Comparison of ENCODE assay signal across 8 mouse cellular contexts in genomic region chr5:24604656-24605100, GRCm38 (mm10). TPM values are rescaled to one million over a fixed set of nuclear protein-coding genes. Genes with fewer than 3 reads are reported as not detected.
DNase-seq lines count a peak whose midpoint lies in the region; ATAC-seq and TF ChIP-seq lines count a peak whose summit lies in the region.

No protein-coding gene starts in this region.

- H3K4me3 ChIP-seq in C2C12 (ENCODE audit: insufficient read depth, poor library complexity, severe bottlenecking), result peak overlapping the region; percentile 28
- H3K4me3 ChIP-seq in bone marrow, adult 2 months (replicated peaks; ENCODE audit: control insufficient read depth, low read depth, low read length), result no peak overlapping the region
- H3K4me3 ChIP-seq in embryonic facial prominence, embryonic 15.5 days (replicated peaks), result peak overlapping the region; percentile 76
- H3K4me3 ChIP-seq in heart, embryonic 14.5 days (ENCODE audit: control insufficient read depth in 1 of 2, insufficient read depth in 1 of 2, low read depth in 1 of 2, low read length in 2 of 2), result peak overlapping the region; percentile 70 to 88
- H3K4me3 ChIP-seq in liver, postnatal 0 days (ENCODE audit: low read depth, low read length), result peak overlapping the region; percentile 56

- H3K9me3 ChIP-seq in embryonic facial prominence, embryonic 15.5 days (replicated peaks), result no peaks in the 10 kb centered on the region
- no peaks in the 10 kb centered on the region for H3K9me3 ChIP-seq in heart, embryonic 14.5 days (ENCODE audit: control insufficient read depth, low read length)
- H3K9me3 ChIP-seq in liver, postnatal 0 days (ENCODE audit: low read length), result no peaks in the 10 kb centered on the region

- H3K27ac ChIP-seq in bone marrow, adult 2 months (ENCODE audit: control insufficient read depth, insufficient read depth, low read depth, low read length, poor library complexity), result peak overlapping the region; percentile 21; the same call in 1 of the 2 replicates
- peak overlapping the region; percentile 99 for H3K27ac ChIP-seq in embryonic facial prominence, embryonic 15.5 days (replicated peaks)
- H3K27ac ChIP-seq in heart, embryonic 14.5 days (replicated peaks in 1 of 2; ENCODE audit: control insufficient read depth in 1 of 2, insufficient read depth in 1 of 2, low read depth in 2 of 2, low read length in 2 of 2), result peak overlapping the region; percentile 93 to 100
- H3K27ac ChIP-seq in liver, postnatal 0 days (ENCODE audit: low read depth), result no peak overlapping the region

- no peaks in the 10 kb centered on the region for H3K27me3 ChIP-seq in C2C12 (ENCODE audit: control insufficient read depth, insufficient read depth, insufficient read length)
- H3K27me3 ChIP-seq in embryonic facial prominence, embryonic 15.5 days, result no peaks in the 10 kb centered on the region
- H3K27me3 ChIP-seq in heart, embryonic 14.5 days (ENCODE audit: control insufficient read depth, insufficient read depth, low read length), result no peaks in the 10 kb centered on the region
- peaks cover 78% of the 10 kb centered on the region for H3K27me3 ChIP-seq in liver, postnatal 0 days (ENCODE audit: insufficient read depth, low read length)

- H3K9ac ChIP-seq in embryonic facial prominence, embryonic 15.5 days, result peak overlapping the region; percentile 76
- H3K9ac ChIP-seq in heart, embryonic 14.5 days (ENCODE audit: low read length), result peak overlapping the region; percentile 95
- peak overlapping the region; percentile 34; the same call in 1 of the 2 replicates for H3K9ac ChIP-seq in liver, postnatal 0 days (replicated peaks)

- H3K36me3 ChIP-seq in C2C12 (ENCODE audit: control insufficient read depth, insufficient read depth), result no peaks in the 10 kb centered on the region
- H3K36me3 ChIP-seq in embryonic facial prominence, embryonic 15.5 days, result no peaks in the 10 kb centered on the region
- no peaks in the 10 kb centered on the region for H3K36me3 ChIP-seq in heart, embryonic 14.5 days (ENCODE audit: control insufficient read depth, insufficient read depth, low read length)
- H3K36me3 ChIP-seq in liver, postnatal 0 days (replicated peaks; ENCODE audit: insufficient read depth, low read length), result no peaks in the 10 kb centered on the region

- under 1% methylated on average over 46 of the region's 46 CpGs for WGBS in bone marrow, adult 2 months
- under 1% methylated on average over 38 of the region's 46 CpGs for WGBS in embryonic facial prominence, embryonic 15.5 days
- under 1% methylated on average over 45 of the region's 46 CpGs for WGBS in heart, embryonic 14.5 days
- WGBS in liver, postnatal 0 days (ENCODE audit: insufficient replicate concordance), result under 1% methylated on average over 23 of the region's 46 CpGs

- no peak for TF ChIP-seq POLR2A in bone marrow, adult 2 months (IDR thresholded peaks at IDR 0.05; ENCODE audit: borderline replicate concordance, control insufficient read depth, low read depth, low read length)

- peak; percentile 95 for DNase-seq in kidney, postnatal 10 days
- peak; percentile 77 for DNase-seq in liver, postnatal 0 days
- DNase-seq in ovary, postnatal 10 days (ENCODE audit: low spot score), result peak; percentile 81

- TF ChIP-seq EP300 in liver, postnatal 0 days (IDR thresholded peaks at IDR 0.05; ENCODE audit: low read depth), result no peak

- peak overlapping the region; percentile 63 for H3K4me2 ChIP-seq in embryonic facial prominence, embryonic 15.5 days (replicated peaks)
- H3K4me2 ChIP-seq in heart, embryonic 14.5 days (ENCODE audit: low read length), result peak overlapping the region; percentile 91
- peak overlapping the region; percentile 74 for H3K4me2 ChIP-seq in liver, postnatal 0 days (ENCODE audit: low read depth, low read length)

- peak overlapping the region; percentile 72 for H3ac ChIP-seq in C2C12 (ENCODE audit: control insufficient read depth, insufficient read length, low read depth)

- H3K79me3 ChIP-seq in C2C12 (ENCODE audit: low read depth), result peaks cover 2% of the 10 kb centered on the region

- no peak for TF ChIP-seq CTCF in C2C12 (IDR thresholded peaks at IDR 0.05; ENCODE audit: control insufficient read depth, insufficient read depth, insufficient read length)
- no peak for TF ChIP-seq CTCF in bone marrow, adult 2 months (IDR thresholded peaks at IDR 0.05; ENCODE audit: control insufficient read depth, insufficient read depth, low read length)
- peak; percentile 35 for TF ChIP-seq CTCF in liver, postnatal 0 days (IDR thresholded peaks at IDR 0.05; ENCODE audit: low read depth)

- ATAC-seq in embryonic facial prominence, embryonic 15.5 days (ENCODE audit: insufficient number of reproducible peaks, low FRiP score, low TSS enrichment, low read depth), result peak; percentile 80
- peak; percentile 77 for ATAC-seq in heart, embryonic 14.5 days (ENCODE audit: insufficient number of reproducible peaks, insufficient read depth, low FRiP score, low read depth)
- ATAC-seq in liver, postnatal 0 days, result peak; percentile 82
- ATAC-seq in inflammation-experienced regulatory T-cells, adult 6 months, result no peak

- no peaks in the 10 kb centered on the region for H3K79me2 ChIP-seq in C2C12 (ENCODE audit: control insufficient read depth, insufficient read depth)

- no peaks in the 10 kb centered on the region for H3K4me1 ChIP-seq in bone marrow, adult 2 months (ENCODE audit: control insufficient read depth, insufficient read depth, low read length)
- peaks cover 56% of the 10 kb centered on the region for H3K4me1 ChIP-seq in embryonic facial prominence, embryonic 15.5 days
- H3K4me1 ChIP-seq in heart, embryonic 14.5 days (ENCODE audit: control insufficient read depth in 2 of 2, insufficient read depth in 2 of 2, low read length in 2 of 2), result peaks cover 40 to 57% of the 10 kb centered on the region in 2 experiments
- peaks cover 22% of the 10 kb centered on the region for H3K4me1 ChIP-seq in liver, postnatal 0 days (ENCODE audit: insufficient read depth)

TF ChIP-seq in C2C12, 6 proteins besides CTCF, POLR2A, EP300 and RAD21:
- TF ChIP-seq FOSL1 (IDR thresholded peaks at IDR 0.05; ENCODE audit: insufficient read depth, low read length, poor library complexity, severe bottlenecking) (no peak), MAX (IDR thresholded peaks at IDR 0.05) (peak; percentile 28), MYOG (IDR thresholded peaks at IDR 0.05; ENCODE audit: control insufficient read depth, extremely low read depth, insufficient read length) (no peak), CEBPB (IDR thresholded peaks at IDR 0.05; ENCODE audit: low read depth) (no peak), USF1 (IDR thresholded peaks at IDR 0.05; ENCODE audit: low read depth) (no peak)

RNA-seq across cellular contexts. Expression of gene Chpf2, which starts 18.1 kb away (rescaled TPM):
- polyA plus RNA-seq in C2C12 (2012; fragmentation: generic; extraction: Trizol), result 37.7 TPM
- polyA plus RNA-seq in bone marrow, adult 2 months (2011; ENCODE audit: insufficient read depth, insufficient read length, low replicate concordance, missing spikeins), result 8.6 and 20.6 TPM in 2 replicates
- 30.3 and 33.1 TPM in 2 replicates for polyA plus RNA-seq in embryonic facial prominence, embryonic 15.5 days (2015; fragmentation: Nextera tagmentation; extraction: Ambion mirVana)
- polyA plus RNA-seq in heart, embryonic 14.5 days (2014; fragmentation: Nextera tagmentation; extraction: Ambion mirVana), result 8.6 and 8.9 TPM in 2 replicates
- polyA plus RNA-seq in liver, postnatal 0 days (2015; fragmentation: Nextera tagmentation; extraction: Ambion mirVana), result 13.8 and 15.9 TPM in 2 replicates
- polyA plus RNA-seq in inflammation-experienced regulatory T-cells, adult 6 months (2017; shearing (Covaris generic)), result 10 to 100 TPM in 2 of 3 experiments, 1 to 10 TPM in 1; 8.5 to 12.9 (median 10.0) TPM

RNA-seq across cellular contexts. Expression of gene Smarcd3, which starts 19.5 kb away (rescaled TPM):
- 87.6 TPM for polyA plus RNA-seq in C2C12 (2012; fragmentation: generic; extraction: Trizol)
- polyA plus RNA-seq in bone marrow, adult 2 months (2011; ENCODE audit: insufficient read depth, insufficient read length, low replicate concordance, missing spikeins), result 3.4 and 6.1 TPM in 2 replicates
- 39.7 and 42.4 TPM in 2 replicates for polyA plus RNA-seq in embryonic facial prominence, embryonic 15.5 days (2015; fragmentation: Nextera tagmentation; extraction: Ambion mirVana)
- 71.0 and 78.4 TPM in 2 replicates for polyA plus RNA-seq in heart, embryonic 14.5 days (2014; fragmentation: Nextera tagmentation; extraction: Ambion mirVana)
- 0.80 and 0.84 TPM in 2 replicates for polyA plus RNA-seq in liver, postnatal 0 days (2015; fragmentation: Nextera tagmentation; extraction: Ambion mirVana)
- 1 to 10 TPM in 1 of 3 experiments, under 1 TPM in 2; 0.50 to 1.9 (median 0.69) TPM for polyA plus RNA-seq in inflammation-experienced regulatory T-cells, adult 6 months (2017; shearing (Covaris generic))

RNA-seq across cellular contexts. Expression of gene Abcf2, which starts 27.4 kb away (rescaled TPM):
- 143 TPM for polyA plus RNA-seq in C2C12 (2012; fragmentation: generic; extraction: Trizol)
- 22.9 and 29.1 TPM in 2 replicates for polyA plus RNA-seq in bone marrow, adult 2 months (2011; ENCODE audit: insufficient read depth, insufficient read length, low replicate concordance, missing spikeins)
- polyA plus RNA-seq in embryonic facial prominence, embryonic 15.5 days (2015; fragmentation: Nextera tagmentation; extraction: Ambion mirVana), result 93.7 and 100 TPM in 2 replicates
- 57.4 and 60.8 TPM in 2 replicates for polyA plus RNA-seq in heart, embryonic 14.5 days (2014; fragmentation: Nextera tagmentation; extraction: Ambion mirVana)
- 24.9 and 26.4 TPM in 2 replicates for polyA plus RNA-seq in liver, postnatal 0 days (2015; fragmentation: Nextera tagmentation; extraction: Ambion mirVana)
- 10 to 100 TPM; 52.1 to 67.7 (median 61.3) TPM for polyA plus RNA-seq in inflammation-experienced regulatory T-cells, adult 6 months (2017; shearing (Covaris generic))

RNA-seq across cellular contexts. Expression of gene 4931409K22Rik, which starts 48.1 kb away (rescaled TPM):
- polyA plus RNA-seq in C2C12 (2012; fragmentation: generic; extraction: Trizol), result not detected
- polyA plus RNA-seq in bone marrow, adult 2 months (2011; ENCODE audit: insufficient read depth, insufficient read length, low replicate concordance, missing spikeins), result 4.7 TPM in 1 of 2 replicates, not detected in the other
- polyA plus RNA-seq in embryonic facial prominence, embryonic 15.5 days (2015; fragmentation: Nextera tagmentation; extraction: Ambion mirVana), result 0.07 TPM in 1 of 2 replicates, not detected in the other
- not detected in 2 replicates for polyA plus RNA-seq in heart, embryonic 14.5 days (2014; fragmentation: Nextera tagmentation; extraction: Ambion mirVana)
- not detected in 2 replicates for polyA plus RNA-seq in liver, postnatal 0 days (2015; fragmentation: Nextera tagmentation; extraction: Ambion mirVana)
- not detected for polyA plus RNA-seq in inflammation-experienced regulatory T-cells, adult 6 months (2017; shearing (Covaris generic))

Comparison
In these comparisons a context has a peak if more than half of its experiments do, and no peak if none do; other contexts are left out.
1. H3K9ac ChIP-seq: peak in every context shown above with its lines; median percentile 95 in heart, embryonic 14.5 days; 76 in embryonic facial prominence, embryonic 15.5 days; 34 in liver, postnatal 0 days.